Mouse (Mus musculus) liver, adult 2 months (tissue): Measurements from ENCODE around the gene Megf11.

Source experiments
- CTCF ChIP-seq: fragments of 200-500 bp; IDR thresholded peaks from 2 replicates; pipeline ENCODE4 v1.5.1; 2011; ENCODE audit warnings: low read depth, low read length, control low read depth
- POLR2A ChIP-seq: fragments of 200-500 bp; IDR thresholded peaks from 2 replicates; pipeline ENCODE4 v1.6.1; 2011; ENCODE audit warnings: low read length, control low read depth; ENCODE audit not compliant: insufficient read depth; ENCODE audit errors: extremely low read depth

- TF ChIP-seq POLR2A (no peak), CTCF (no peak)
Observed at GRCm38 (mm10) chr9:64551307-64551706, 165.9 kb downstream of the Megf11 start.
